Mouse (Mus musculus) right cerebral cortex, postnatal 36 days (tissue): Measurements from ENCODE around the gene Ugt1a6b.
"Not testable (repeated sequence)": the region's sequence is repeated elsewhere in the genome, so short reads cannot be mapped to it uniquely, and the experiment has no call there.

Source experiments
- DNase-seq, 2 experiments: peaks; one replicate each; pipeline ENCODE4 v3.0.0; 2022; ENCODE audit warnings: low spot score in 2 of 2, mixed read lengths in 1 of 2

The Ugt1a6b gene

GRCm38 (mm10) chr1:88224029-88224776 is 121.2 kb downstream of the Ugt1a6b start:
- DNase-seq: no peak

GRCm38 (mm10) chr1:88225301-88225700 is 122.2 kb downstream of the Ugt1a6b start:
- DNase-seq: not testable (repeated sequence)

- no peak for DNase-seq
Measured at GRCm38 (mm10) chr1:88225741-88226140, 122.7 kb downstream of the Ugt1a6b start.

GRCm38 (mm10) chr1:88226670-88227379 is 123.8 kb downstream of the Ugt1a6b start, which contains the start of gene Mroh2a:
Gene Mroh2a, plus strand, starts transcription at chr1:88226986.
- DNase-seq: no peak

- DNase-seq: no peak
Measured at GRCm38 (mm10) chr1:88227482-88227881, 124.4 kb downstream of the Ugt1a6b start.

GRCm38 (mm10) chr1:88228121-88228520 is 125.1 kb downstream of the Ugt1a6b start:
- DNase-seq: no peak

GRCm38 (mm10) chr1:88229566-88229965 is 126.5 kb downstream of the Ugt1a6b start:
- DNase-seq: no peak

GRCm38 (mm10) chr1:88229986-88230385 is 126.9 kb downstream of the Ugt1a6b start:
- no peak for DNase-seq

- DNase-seq: no peak
Measured at GRCm38 (mm10) chr1:88230421-88230820, 127.4 kb downstream of the Ugt1a6b start.

- DNase-seq: no peak
Measured at GRCm38 (mm10) chr1:88230981-88231802, 128.1 kb downstream of the Ugt1a6b start.

- no peak for DNase-seq
Measured at GRCm38 (mm10) chr1:88231803-88232499, 128.9 kb downstream of the Ugt1a6b start.

GRCm38 (mm10) chr1:88232664-88233380 is 129.8 kb downstream of the Ugt1a6b start:
- no peak for DNase-seq

GRCm38 (mm10) chr1:88233421-88234247 is 130.6 kb downstream of the Ugt1a6b start:
- no peak for DNase-seq

- DNase-seq: no peak
Measured at GRCm38 (mm10) chr1:88234248-88234610, 131.2 kb downstream of the Ugt1a6b start.

GRCm38 (mm10) chr1:88234646-88235045 is 131.6 kb downstream of the Ugt1a6b start:
- DNase-seq: no peak

- no peak for DNase-seq
Measured at GRCm38 (mm10) chr1:88235046-88235893, 132.2 kb downstream of the Ugt1a6b start.

GRCm38 (mm10) chr1:88235894-88236415 is 132.9 kb downstream of the Ugt1a6b start:
- no peak for DNase-seq

- DNase-seq: no peak
Measured at GRCm38 (mm10) chr1:88237311-88237710, 134.3 kb downstream of the Ugt1a6b start.

- DNase-seq: no peak
Measured at GRCm38 (mm10) chr1:88238771-88239170, 135.7 kb downstream of the Ugt1a6b start.
